ENCODE assay signal across 17 mouse cellular contexts in genomic region chr10:17106831-17107230, GRCm38 (mm10).
"Had no signal": no experiment of that assay in that cellular context is flagged by ENCODE, and none has a peak within 500 bp of the region (broad histone marks: within the 10 kb centered on the region; RNA-seq: fewer than 3 reads in every experiment).

No protein-coding gene starts in this region.

- H3K27me3 ChIP-seq: liver, embryonic 12.5 days; megakaryocyte, embryonic 14.5 days; midbrain, embryonic 13.5 days; midbrain, embryonic 15.5 days; neural tube, embryonic 12.5 days had no signal

- H3K4me2 ChIP-seq: liver, embryonic 12.5 days; lung, embryonic 14.5 days; midbrain, embryonic 11.5 days; midbrain, embryonic 13.5 days; midbrain, embryonic 15.5 days; neural tube, embryonic 12.5 days had no signal

- H3K27ac ChIP-seq: liver, embryonic 12.5 days; liver, embryonic 14.5 days; macrophage; midbrain, embryonic 13.5 days; midbrain, embryonic 15.5 days; neural tube, embryonic 12.5 days had no signal

- DNase-seq: lung, embryonic 14.5 days; retina, postnatal 1 day; right cerebral cortex, adult 18-20 months; right cerebral cortex, postnatal 25 days; right cerebral cortex, postnatal 4 days; spleen, adult 18-20 months; thymus, adult 2 months; thymus, postnatal 25 days; thymus, postnatal 4 days had no signal

- H3K9ac ChIP-seq: liver, embryonic 12.5 days; liver, embryonic 14.5 days; lung, embryonic 14.5 days; midbrain, embryonic 13.5 days; midbrain, embryonic 15.5 days; neural tube, embryonic 12.5 days had no signal

- H3K9me3 ChIP-seq: liver, embryonic 12.5 days; megakaryocyte, embryonic 14.5 days; midbrain, embryonic 13.5 days; midbrain, embryonic 15.5 days; neural tube, embryonic 12.5 days had no signal

- H3K4me3 ChIP-seq: liver, embryonic 12.5 days; megakaryocyte, embryonic 14.5 days; midbrain, embryonic 13.5 days; midbrain, embryonic 15.5 days; neural tube, embryonic 12.5 days had no signal

- ATAC-seq: liver, embryonic 12.5 days; midbrain, embryonic 13.5 days; midbrain, embryonic 15.5 days had no signal

- H3K4me1 ChIP-seq: liver, embryonic 12.5 days; neural tube, embryonic 12.5 days had no signal

- H3K36me3 ChIP-seq: liver, embryonic 12.5 days; midbrain, embryonic 13.5 days; midbrain, embryonic 15.5 days; neural tube, embryonic 12.5 days had no signal
